Mouse (Mus musculus): ENCODE measurements around the gene Lrrc4b.

- TF ChIP-seq CTCF (IDR thresholded peaks at IDR 0.05; ENCODE audit: control insufficient read depth, insufficient read depth, insufficient read length) (no peak), MAX (IDR thresholded peaks at IDR 0.05) (no peak)
These were observed 12.9 kb downstream of the Lrrc4b start for GRCm38 (mm10) chr7:44441648-44442109.
